Mouse (Mus musculus) activated CD4-positive, CD25-positive, alpha-beta regulatory T cell, adult 9 weeks (primary cell): ENCODE data around the gene Lig1. TPM values are rescaled to one million over a fixed set of nuclear protein-coding genes. Genes with fewer than 3 reads are reported as not detected.

Source experiments
- polyA plus RNA-seq: library from polyadenylated mRNA; unstranded; fragments of 100-300 nt; shearing (Covaris generic); gene quantifications from one replicate; pipeline ENCODE4 v1.2.1, GENCODE M21; 2017

The Lig1 gene
- polyA plus RNA-seq: 30.0 TPM

DNA sequence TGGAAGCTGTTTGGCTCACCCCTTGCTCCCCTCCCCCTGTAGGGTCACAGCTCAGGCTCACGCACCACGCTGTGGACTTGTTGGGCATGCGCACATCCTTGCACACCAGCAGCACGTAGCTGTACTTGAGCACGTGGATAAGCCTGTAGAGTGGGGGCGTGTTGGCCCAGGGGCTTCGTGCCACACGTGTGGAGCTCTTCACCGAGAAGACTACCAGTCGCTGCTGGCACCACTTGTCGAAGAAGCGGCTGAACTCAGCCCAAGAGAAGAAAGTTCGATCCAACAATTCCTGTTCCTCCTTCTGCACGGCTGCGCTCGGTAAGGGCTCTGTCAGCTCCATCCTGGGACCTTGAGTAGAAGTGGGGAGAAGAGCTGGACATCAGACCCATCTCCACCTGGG, at the start of gene Lig1:
TSS of gene Lig1 (plus strand) at position 203 of the 400 bp plus-strand sequence.

DNA sequence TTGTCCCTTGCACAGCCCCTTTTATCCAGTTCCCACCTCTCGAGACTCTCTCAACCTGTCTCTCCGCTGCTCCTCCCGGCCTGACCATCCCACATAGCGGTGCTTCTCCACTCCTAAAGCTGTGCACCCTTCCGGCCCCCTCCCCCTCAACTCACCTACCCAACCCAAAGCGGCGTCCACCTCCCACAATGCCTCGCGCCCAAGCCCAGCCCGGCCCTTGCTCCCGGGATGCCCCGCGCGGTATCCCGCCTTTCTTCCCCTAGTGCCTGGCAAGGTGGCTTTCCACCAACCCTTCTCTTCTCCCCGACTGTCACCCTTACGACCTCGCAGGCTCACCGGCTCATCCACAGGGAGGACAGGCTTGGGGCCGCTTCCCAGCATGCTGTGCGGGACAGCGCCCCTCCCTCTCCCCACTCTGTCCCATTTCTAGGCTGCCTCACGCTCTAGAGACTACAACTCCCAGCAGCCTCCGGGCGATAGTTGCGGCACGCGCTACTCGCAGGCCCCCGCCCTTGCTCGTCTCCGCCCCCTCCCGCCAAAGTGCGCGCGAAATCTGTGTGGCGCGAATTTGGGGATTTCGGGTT, 1.3 kb downstream of the Lig1 start, which contains the start of gene Zswim9:
TSS of gene Zswim9 (minus strand) at position 414 of the 584 bp plus-strand sequence.

DNA sequence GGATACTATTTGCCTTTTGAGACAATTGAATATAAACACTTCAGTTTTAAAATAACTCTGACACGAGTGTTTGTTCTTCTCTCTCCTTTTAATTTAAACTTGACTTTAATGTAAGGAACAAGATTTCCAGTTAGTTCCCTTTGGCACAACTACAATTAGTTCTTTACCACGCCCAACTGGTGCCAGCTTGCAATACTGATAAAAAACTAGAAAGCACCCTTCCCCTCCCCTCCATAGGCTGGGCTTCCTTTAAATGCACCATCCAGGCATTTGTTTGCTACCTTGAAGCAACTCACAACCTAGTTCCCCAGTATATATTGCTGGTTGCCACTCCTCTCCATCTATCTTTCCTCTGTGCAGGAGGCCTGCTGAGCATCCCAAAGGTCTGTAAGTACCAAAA, 47.2 kb downstream of the Lig1 start, which contains the start of gene Pla2g4c:
TSS of gene Pla2g4c (plus strand) at position 340 of the 400 bp plus-strand sequence.

Other genes with a start within 250 kb of the Lig1 start
- 276 TPM for gene Chmp2a, start 242.5 kb upstream of the Lig1 start, polyA plus RNA-seq
- gene Ube2m, start 239.0 kb upstream of the Lig1 start, polyA plus RNA-seq: 10.8 TPM
- gene Mzf1, start 222.5 kb upstream of the Lig1 start, polyA plus RNA-seq: 0.79 TPM
- not detected for gene Vmn1r85, start 182.1 kb upstream of the Lig1 start, polyA plus RNA-seq
- gene Vmn1r86, start 157.4 kb upstream of the Lig1 start, polyA plus RNA-seq: not detected
- not detected for gene Vmn1r87, start 137.1 kb upstream of the Lig1 start, polyA plus RNA-seq
- not detected for gene Vmn1r88, start 117.7 kb upstream of the Lig1 start, polyA plus RNA-seq
- not detected for gene Vmn1r89, start 64.3 kb upstream of the Lig1 start, polyA plus RNA-seq
- gene Zswim9, start 1.4 kb downstream of the Lig1 start, polyA plus RNA-seq: 5.3 TPM
- 0.11 TPM for gene Pla2g4c, start 47.4 kb downstream of the Lig1 start, polyA plus RNA-seq
- gene Cabp5, start 120.8 kb downstream of the Lig1 start, polyA plus RNA-seq: not detected
- gene Bsph1, start 173.6 kb downstream of the Lig1 start, polyA plus RNA-seq: not detected